Mouse (Mus musculus): Measurements from ENCODE around the gene Crybg2. TPM values are rescaled to one million over a fixed set of nuclear protein-coding genes. Genes with fewer than 3 reads are reported as not detected.

Gene Crybg2
- total and polyA plus RNA-seq, 2 experiments from 2014 or later: 2.8 to 5.9 TPM

DNA sequence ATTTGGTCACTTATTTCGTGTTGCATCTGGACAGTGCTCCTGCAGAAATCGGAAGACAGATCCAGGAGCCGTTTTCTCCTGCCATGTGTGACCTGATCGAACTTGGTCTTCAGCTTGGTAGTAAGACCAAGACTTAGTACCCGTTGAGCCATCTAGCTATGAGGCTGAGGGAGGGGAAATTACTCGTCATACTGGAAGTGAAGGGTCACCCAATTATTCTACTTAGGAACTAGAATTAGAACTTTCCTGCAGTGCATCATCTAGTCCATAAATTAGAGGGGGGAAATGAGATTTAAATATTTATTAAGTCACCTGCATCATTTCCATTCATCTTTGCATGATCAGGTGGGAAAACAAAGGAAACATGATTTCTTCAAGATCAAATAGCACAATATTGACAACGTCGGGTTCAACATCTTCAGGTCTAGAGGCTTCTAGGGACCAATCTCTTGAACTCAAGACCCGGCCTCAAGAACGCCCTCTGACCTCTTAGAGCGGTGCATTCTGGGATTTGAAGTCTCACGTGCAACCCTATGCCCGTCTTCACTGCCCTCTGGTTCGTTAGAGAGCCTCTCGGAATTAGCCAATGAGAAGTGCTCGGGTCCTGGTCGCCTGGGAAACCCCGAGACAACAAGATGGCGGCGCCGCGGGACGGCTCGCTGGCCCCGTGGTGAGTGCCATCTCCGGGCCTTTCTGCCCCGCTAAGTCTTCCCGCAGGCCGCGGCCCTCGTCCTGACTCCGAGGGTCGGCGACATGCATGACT lies 41.5 kb downstream of the Crybg2 start, which contains the start of gene Ubxn11:
TSS of gene Ubxn11 (plus strand) at position 592 of the 763 bp plus-strand sequence.
- peak within 1 kb of the TSS; percentile 42; the same call in 1 of the 2 replicates for H3K9ac ChIP-seq (replicated peaks; ENCODE audit: low read length)
- H3K27ac ChIP-seq: no peak within 1 kb of the TSS
- 17% methylated on average over 34 of the region's 34 CpGs for WGBS
- peak within 1 kb of the TSS; percentile 68 for H3K4me3 ChIP-seq (ENCODE audit: low read length)
- H3K36me3 ChIP-seq (ENCODE audit: insufficient read depth, low read length): no peaks in the 10 kb centered on the region
- TF ChIP-seq CTCF (IDR thresholded peaks at IDR 0.05; ENCODE audit: low read depth): no peak
- ATAC-seq (peak; percentile 98), DNase-seq (ENCODE audit: low spot score) (peak; percentile 95)
- no peaks in the 10 kb centered on the region for H3K27me3 ChIP-seq (ENCODE audit: insufficient read depth, low read length)
- H3K4me2 ChIP-seq (ENCODE audit: low read depth, low read length): peak within 1 kb of the TSS; percentile 62
- H3K4me1 ChIP-seq (ENCODE audit: insufficient read depth, low read length): no peaks in the 10 kb centered on the region
- H3K9me3 ChIP-seq (ENCODE audit: low read length): no peaks in the 10 kb centered on the region

DNA sequence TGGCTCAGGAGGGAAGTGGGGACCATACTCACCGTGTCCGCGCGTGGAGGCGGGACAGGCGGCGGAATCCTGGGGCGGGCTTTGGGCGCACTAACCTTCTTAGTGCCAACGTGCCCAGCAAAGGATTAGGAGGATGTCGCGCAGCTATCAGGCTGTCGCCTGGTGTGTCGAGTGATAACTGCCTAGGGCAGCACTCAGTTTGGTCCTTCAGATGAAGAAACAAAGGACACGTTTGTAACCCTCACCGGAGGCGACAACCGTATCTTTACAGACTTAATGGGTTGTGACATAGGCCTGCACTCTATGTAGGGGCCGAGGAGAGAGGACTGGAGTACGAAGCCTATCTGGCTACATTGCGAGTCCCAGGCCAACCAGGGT lies 42.1 kb downstream of the Crybg2 start:
- Histone ChIP-seq H3K27me3 (ENCODE audit: insufficient read depth, low read length) (no peaks in the 10 kb centered on the region), H3K4me2 (ENCODE audit: low read depth, low read length) (peak overlapping the region; percentile 62), H3K4me3 (ENCODE audit: low read length) (peak overlapping the region; percentile 68), H3K9me3 (ENCODE audit: low read length) (no peaks in the 10 kb centered on the region), H3K27ac (no peak overlapping the region), H3K9ac (replicated peaks; ENCODE audit: low read length) (peak overlapping the region; percentile 42; the same call in 1 of the 2 replicates), H3K4me1 (ENCODE audit: insufficient read depth, low read length) (no peaks in the 10 kb centered on the region), H3K36me3 (ENCODE audit: insufficient read depth, low read length) (no peaks in the 10 kb centered on the region)
- DNase-seq (ENCODE audit: low spot score) (no peak), ATAC-seq (peak; percentile 75; the same call in 1 of the 2 replicates)
- no peak for TF ChIP-seq CTCF (IDR thresholded peaks at IDR 0.05; ENCODE audit: low read depth)
- WGBS: 3% methylated on average over 21 of the region's 21 CpGs

DNA sequence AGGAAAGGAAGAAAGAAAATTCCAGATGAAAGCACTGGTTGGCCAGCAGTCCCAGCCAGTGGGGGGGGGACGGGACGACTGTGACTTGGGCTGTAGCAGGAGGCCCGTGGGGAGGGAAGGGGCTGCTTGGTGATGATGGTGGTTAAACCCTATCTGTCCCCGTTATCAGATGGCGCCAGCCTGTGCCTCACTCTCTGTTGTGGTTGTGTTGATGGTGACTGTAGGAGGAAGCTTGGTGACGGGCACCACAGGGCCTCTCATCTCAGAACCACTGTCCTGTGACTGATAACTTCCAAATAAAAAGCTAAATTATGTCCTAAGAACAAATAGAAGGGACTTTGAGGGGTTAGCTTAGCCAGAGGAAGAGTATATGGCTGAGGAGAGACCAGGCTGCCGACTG lies 45.5 kb downstream of the Crybg2 start:
- 79% methylated on average over 7 of the region's 7 CpGs for WGBS
- H3K36me3 ChIP-seq (ENCODE audit: insufficient read depth, low read length): no peaks in the 10 kb centered on the region
- DNase-seq (ENCODE audit: low spot score) (no peak), ATAC-seq (no peak)
- H3K4me3 ChIP-seq (ENCODE audit: low read length): no peak overlapping the region
- no peaks in the 10 kb centered on the region for H3K27me3 ChIP-seq (ENCODE audit: insufficient read depth, low read length)
- TF ChIP-seq CTCF (IDR thresholded peaks at IDR 0.05; ENCODE audit: low read depth): no peak
- H3K4me2 ChIP-seq (ENCODE audit: low read depth, low read length): no peak overlapping the region
- no peaks in the 10 kb centered on the region for H3K4me1 ChIP-seq (ENCODE audit: insufficient read depth, low read length)
- H3K27ac ChIP-seq: no peak overlapping the region
- H3K9ac ChIP-seq (replicated peaks; ENCODE audit: low read length): no peak overlapping the region
- no peaks in the 10 kb centered on the region for H3K9me3 ChIP-seq (ENCODE audit: low read length)

DNA sequence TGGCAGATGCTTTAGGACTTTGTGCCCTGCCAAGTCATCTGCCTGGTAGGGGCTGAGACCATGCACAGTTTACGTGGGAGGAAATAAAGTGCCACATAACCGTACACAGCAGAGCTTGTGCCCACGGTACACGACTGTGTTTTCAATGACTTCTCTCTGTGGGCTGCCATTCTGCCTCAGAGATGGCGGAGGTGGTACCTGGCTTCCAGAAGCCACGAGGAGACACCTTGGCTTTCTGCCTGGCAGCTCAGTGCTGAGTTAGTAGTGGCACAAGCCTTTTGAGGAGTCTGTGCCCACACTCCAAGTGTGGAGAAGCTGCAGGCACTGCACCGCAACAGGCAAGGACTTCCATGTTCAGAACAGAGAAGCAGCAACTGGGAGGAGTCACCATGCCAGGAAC lies 47.1 kb downstream of the Crybg2 start:
- H3K9ac ChIP-seq (replicated peaks; ENCODE audit: low read length): no peak overlapping the region
- H3K36me3 ChIP-seq (ENCODE audit: insufficient read depth, low read length): no peaks in the 10 kb centered on the region
- no peak overlapping the region for H3K4me2 ChIP-seq (ENCODE audit: low read depth, low read length)
- no peaks in the 10 kb centered on the region for H3K4me1 ChIP-seq (ENCODE audit: insufficient read depth, low read length)
- DNase-seq (ENCODE audit: low spot score) (no peak), ATAC-seq (no peak)
- no peak for TF ChIP-seq CTCF (IDR thresholded peaks at IDR 0.05; ENCODE audit: low read depth)
- no peak overlapping the region for H3K27ac ChIP-seq
- H3K27me3 ChIP-seq (ENCODE audit: insufficient read depth, low read length): no peaks in the 10 kb centered on the region
- H3K9me3 ChIP-seq (ENCODE audit: low read length): no peaks in the 10 kb centered on the region
- H3K4me3 ChIP-seq (ENCODE audit: low read length): no peak overlapping the region
- 82% methylated on average over 7 of the region's 7 CpGs for WGBS

DNA sequence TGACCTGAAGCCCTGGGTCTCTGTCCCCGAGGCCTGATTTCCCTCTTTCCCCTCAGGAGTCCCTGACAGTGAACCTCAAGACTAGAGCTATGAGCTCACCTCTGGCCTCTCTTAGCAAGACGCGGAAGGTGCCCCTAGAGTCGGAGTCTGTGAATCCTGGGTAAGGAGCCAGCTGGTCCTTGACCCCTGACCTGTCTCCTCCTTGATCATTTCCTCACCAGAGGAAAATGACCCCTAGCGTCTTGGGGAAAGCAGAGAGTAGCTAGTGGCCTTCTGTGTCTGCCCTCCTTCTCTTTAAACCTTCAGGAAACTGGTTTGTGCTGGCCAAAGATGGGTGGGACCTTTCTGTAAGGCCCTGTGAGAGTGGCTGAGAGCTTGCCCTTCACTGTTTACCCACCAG lies 47.6 kb downstream of the Crybg2 start:
- H3K9me3 ChIP-seq (ENCODE audit: low read length): no peaks in the 10 kb centered on the region
- DNase-seq (ENCODE audit: low spot score) (no peak), ATAC-seq (no peak)
- no peaks in the 10 kb centered on the region for H3K27me3 ChIP-seq (ENCODE audit: insufficient read depth, low read length)
- TF ChIP-seq CTCF (IDR thresholded peaks at IDR 0.05; ENCODE audit: low read depth): no peak
- no peak overlapping the region for H3K9ac ChIP-seq (replicated peaks; ENCODE audit: low read length)
- no peak overlapping the region for H3K4me2 ChIP-seq (ENCODE audit: low read depth, low read length)
- WGBS: 67% methylated on average over 5 of the region's 5 CpGs
- no peak overlapping the region for H3K4me3 ChIP-seq (ENCODE audit: low read length)
- H3K4me1 ChIP-seq (ENCODE audit: insufficient read depth, low read length): no peaks in the 10 kb centered on the region
- H3K36me3 ChIP-seq (ENCODE audit: insufficient read depth, low read length): no peaks in the 10 kb centered on the region
- H3K27ac ChIP-seq: no peak overlapping the region

- H3K36me3 ChIP-seq (ENCODE audit: insufficient read depth, low read length): no peaks in the 10 kb centered on the region
- TF ChIP-seq CTCF (IDR thresholded peaks at IDR 0.05; ENCODE audit: low read depth): no peak
- ATAC-seq: no peak
- no peak overlapping the region for H3K27ac ChIP-seq
- H3K4me1 ChIP-seq (ENCODE audit: insufficient read depth, low read length): no peaks in the 10 kb centered on the region
- no peak overlapping the region for H3K9ac ChIP-seq (replicated peaks; ENCODE audit: low read length)
- whole genome bisulfite sequencing: 51% methylated on average over 3 of the region's 3 CpGs
- no peak overlapping the region for H3K4me2 ChIP-seq (ENCODE audit: low read depth, low read length)
- H3K4me3 ChIP-seq (ENCODE audit: low read length): no peak overlapping the region
- no peaks in the 10 kb centered on the region for H3K27me3 ChIP-seq (ENCODE audit: insufficient read depth, low read length)
- no peaks in the 10 kb centered on the region for H3K9me3 ChIP-seq (ENCODE audit: low read length)
- DNase-seq (ENCODE audit: low spot score): no peak
These were observed 50.0 kb downstream of the Crybg2 start for GRCm38 (mm10) chr4:134110653-134111052.

DNA sequence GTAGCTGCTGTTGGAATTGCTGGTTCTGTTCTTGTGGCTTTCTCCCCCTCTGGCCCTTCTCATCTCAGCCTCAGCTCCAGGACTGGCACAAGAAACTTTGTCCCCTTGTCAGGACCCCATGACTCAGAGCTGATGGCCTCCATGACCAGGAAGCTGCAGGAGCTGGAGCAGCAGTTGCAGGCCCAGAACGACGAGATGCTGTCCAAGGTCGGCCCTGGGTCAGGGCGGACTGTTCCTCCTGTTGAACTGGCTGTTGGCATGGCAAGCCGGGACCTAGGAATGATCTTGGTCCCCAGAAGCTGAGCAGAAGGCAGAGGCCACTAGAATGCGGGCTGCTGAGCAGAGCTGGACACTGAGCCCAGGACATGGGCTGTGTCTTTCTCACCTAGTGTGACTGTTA lies 51.8 kb downstream of the Crybg2 start:
- DNase-seq (ENCODE audit: low spot score) (no peak), ATAC-seq (no peak)
- H3K4me2 ChIP-seq (ENCODE audit: low read depth, low read length): no peak overlapping the region
- H3K9ac ChIP-seq (replicated peaks; ENCODE audit: low read length): no peak overlapping the region
- no peak overlapping the region for H3K27ac ChIP-seq
- no peaks in the 10 kb centered on the region for H3K27me3 ChIP-seq (ENCODE audit: insufficient read depth, low read length)
- H3K4me1 ChIP-seq (ENCODE audit: insufficient read depth, low read length): no peaks in the 10 kb centered on the region
- no peaks in the 10 kb centered on the region for H3K36me3 ChIP-seq (ENCODE audit: insufficient read depth, low read length)
- 76% methylated on average over 6 of the region's 6 CpGs for WGBS
- no peak overlapping the region for H3K4me3 ChIP-seq (ENCODE audit: low read length)
- TF ChIP-seq CTCF (IDR thresholded peaks at IDR 0.05; ENCODE audit: low read depth): no peak
- no peaks in the 10 kb centered on the region for H3K9me3 ChIP-seq (ENCODE audit: low read length)
